Mouse (Mus musculus): ENCODE results near the gene Med26.

The Med26 gene

DNA sequence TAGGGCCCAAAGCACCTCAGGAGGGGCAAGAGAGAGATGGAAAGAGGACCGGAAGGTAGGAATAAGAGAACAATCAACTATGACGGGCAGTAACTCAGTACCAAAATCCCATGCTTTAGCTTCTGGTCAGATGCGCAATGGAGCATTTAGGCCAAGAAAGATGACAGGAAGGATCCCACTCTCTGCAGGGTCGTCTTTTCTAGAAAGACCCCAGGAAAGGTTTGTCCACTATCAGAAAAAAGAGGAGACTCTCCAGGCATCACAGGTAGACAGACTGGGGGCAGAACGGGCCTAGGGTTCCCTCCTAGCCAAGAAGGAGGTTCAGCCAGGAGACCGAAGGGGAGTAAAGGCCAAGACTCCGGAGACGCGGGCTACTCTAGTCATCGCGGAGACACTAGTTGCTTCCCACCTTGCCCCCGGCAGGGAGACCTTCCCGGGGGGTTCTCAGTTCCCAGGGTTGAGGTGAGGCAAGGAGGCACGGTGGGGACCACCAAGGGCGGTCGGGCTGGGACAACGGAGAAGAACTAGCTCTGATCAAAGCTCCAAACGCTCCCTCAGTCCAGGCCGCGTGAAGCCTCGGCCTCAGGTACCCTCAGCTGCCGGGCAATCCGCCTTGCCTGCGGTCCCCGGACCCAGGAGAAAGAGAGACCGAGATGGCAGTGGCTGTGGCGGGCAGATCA is 808 bp downstream of the Med26 start:
- no peak for DNase-seq

- no peak for DNase-seq
Measured at GRCm38 (mm10) chr8:72539234-72539633, 8.8 kb downstream of the Med26 start.

DNA sequence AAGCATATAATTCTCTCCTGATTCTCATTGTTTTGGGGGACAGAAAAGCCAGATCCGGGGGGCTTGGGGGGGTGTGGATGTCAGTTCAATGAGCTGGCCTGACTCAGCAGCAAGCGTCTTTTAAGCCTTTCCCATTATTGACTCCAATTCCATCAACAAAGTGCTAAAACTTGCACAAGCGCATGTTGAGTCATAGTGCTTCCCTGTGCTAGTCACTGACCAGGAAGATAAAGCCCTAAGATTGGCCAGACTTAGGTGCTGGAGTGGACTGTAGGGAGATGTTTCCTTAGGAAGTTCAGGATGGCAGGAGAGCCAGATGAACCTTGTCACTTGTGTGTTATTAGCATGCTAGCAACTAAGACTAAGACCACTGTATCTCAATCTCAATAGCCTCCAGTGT is 13.2 kb downstream of the Med26 start:
- DNase-seq: no peak

GRCm38 (mm10) chr8:72532103-72532502 is 16.0 kb downstream of the Med26 start:
- DNase-seq: no peak

DNA sequence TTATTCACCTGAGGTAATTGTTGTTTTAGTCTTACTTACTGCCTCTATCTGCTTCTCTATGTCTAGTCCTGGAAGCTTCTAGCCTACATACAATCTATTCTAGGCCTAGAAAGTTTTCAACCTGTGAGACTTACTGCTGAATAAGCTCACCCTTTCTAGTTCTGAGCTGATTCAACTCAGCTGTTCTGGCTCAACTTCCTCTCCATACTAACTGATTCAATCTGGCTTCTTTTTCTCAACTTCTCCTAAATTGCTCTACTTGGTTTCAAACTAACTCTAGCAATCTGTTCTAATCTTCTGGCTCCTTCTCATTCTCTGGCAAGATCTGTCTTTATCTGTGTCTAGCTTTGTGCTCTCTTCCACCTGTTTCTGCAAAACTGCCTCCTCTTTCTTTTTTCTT is 26.2 kb downstream of the Med26 start:
- no peak for DNase-seq

DNA sequence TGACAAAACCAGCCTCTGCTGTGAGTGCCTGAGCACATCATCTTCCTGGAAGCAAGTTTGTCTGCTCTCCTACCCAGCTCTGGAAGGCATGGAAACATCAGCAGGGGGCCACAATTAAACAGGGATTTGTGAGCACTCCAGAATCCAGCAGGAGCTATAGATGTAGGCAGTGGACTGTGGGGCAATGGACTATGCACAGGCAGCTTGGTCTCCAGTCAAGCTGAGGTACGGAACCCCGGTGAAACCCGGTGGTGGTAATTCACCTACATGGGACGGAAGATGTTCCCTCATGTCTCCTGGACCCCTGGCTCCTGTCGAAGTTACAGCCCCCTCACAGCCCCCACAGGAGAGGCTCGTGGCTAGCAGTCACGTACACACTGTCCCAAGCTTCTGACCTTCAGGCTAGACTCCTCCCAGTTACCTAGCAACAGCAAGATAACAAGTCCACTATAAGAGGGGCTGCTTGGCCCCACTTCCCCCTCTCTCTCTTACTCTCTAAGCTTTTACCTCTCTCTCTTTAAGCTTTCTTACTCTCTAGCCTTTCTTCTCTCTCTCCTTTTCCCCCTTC is 30.6 kb downstream of the Med26 start:
- DNase-seq: no peak

DNA sequence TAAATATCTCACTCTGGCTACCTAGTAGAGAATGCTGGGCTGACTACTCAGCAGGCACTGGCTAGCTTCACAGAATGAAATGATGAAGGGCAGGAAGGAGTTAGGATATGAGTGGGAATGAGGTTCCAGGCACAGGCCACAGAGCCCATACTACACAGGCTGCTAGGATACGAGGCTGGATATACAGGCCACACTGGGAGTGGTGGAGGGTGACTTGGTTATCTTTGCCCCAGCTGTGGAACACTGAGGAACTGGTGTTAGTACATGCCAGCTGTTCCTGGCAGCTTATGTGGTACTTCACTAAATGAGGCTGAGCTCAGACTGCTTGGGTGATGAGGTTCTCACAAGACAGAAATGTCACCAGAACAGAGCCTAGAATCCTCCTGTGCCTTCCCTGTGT is 34.9 kb downstream of the Med26 start:
- no peak for DNase-seq

DNA sequence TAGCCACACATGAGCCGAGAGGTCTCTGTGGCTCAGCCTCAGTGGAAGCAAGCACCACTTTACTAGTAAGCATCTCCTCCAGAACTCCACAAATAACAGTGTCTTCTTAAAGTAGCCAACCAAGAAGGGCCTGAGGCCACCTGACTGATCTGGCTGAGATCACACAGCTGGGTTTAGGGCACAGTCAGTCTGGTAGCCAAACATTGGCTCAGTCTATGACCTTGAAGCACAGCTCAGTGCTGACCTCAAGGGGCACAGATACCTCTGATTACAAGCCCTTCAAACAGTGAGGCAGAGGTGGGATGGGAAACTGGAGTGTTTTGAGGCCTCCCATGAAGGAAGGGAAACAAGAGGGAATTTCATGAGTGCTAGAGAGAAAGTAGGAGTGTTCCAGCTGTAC is 35.4 kb downstream of the Med26 start:
- no peak for DNase-seq

- DNase-seq: no peak
Measured at GRCm38 (mm10) chr8:72507505-72507904, 40.6 kb downstream of the Med26 start.

GRCm38 (mm10) chr8:72504637-72505314 is 43.3 kb downstream of the Med26 start:
- DNase-seq: no peak

GRCm38 (mm10) chr8:72504137-72504536 is 43.9 kb downstream of the Med26 start:
- DNase-seq: peak; percentile 71

- DNase-seq: no peak
Measured at GRCm38 (mm10) chr8:72500521-72500931, 47.5 kb downstream of the Med26 start.

DNA sequence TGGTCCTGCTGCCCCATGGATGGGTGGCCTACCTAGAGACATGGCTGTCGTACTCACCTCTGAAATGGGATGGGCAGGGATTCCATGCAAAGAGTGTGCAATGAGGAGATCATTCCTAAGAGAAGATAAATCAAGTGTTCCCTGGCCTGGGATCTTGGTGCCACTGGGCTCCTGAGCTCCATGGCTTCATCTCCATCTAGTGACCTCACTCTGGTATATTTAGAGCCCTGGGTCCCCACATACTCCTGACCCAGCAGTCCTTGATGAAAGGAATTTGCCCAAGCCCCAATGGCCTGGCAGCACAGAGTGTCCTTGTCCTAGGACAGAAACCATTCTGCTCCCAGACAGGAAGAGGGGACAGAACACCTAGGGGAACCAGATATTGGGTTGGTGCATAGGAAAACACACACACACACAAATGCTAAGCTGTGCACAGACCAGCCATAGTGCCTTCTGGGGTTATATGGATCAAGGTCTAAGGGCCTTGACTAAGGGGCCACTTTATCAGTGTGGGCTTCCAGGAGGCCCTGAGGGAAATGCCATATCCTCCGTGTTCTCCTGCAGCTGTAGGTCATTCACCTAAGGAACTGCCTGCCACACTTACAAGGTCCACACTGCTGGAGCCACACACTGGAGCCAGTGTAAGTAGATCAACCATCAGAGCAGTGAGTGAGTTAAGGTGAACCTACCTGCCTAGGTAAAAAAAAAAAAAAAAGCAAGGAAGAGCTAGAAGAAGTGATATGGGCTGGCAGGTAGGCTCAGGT is 48.4 kb downstream of the Med26 start:
- DNase-seq: no peak

- no peak for DNase-seq
Measured at GRCm38 (mm10) chr8:72498527-72498926, 49.5 kb downstream of the Med26 start.

- no peak for DNase-seq
Measured at GRCm38 (mm10) chr8:72497911-72498310, 50.2 kb downstream of the Med26 start.

DNA sequence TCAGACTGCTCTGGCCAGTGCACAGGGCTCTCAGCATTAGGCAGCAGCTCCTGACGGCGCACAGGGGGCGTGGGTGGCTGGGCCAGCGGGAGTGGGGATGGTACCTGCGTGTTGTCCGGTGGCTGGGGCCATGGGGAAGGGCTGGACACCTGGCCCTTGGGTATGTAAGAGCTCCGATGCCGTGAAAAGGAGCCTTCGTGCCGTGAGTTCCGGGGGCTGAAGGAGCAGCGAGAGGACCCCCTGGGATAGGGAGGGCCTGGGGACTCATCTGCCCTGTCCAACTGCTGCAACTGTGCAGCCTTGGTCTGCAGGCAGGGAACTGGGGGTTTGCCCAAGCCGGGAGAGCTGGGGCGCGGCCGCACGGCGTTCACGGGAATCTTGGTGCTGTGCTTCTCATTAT is 51.9 kb downstream of the Med26 start:
- no peak for DNase-seq

- no peak for DNase-seq
Measured at GRCm38 (mm10) chr8:72495411-72496111, 52.5 kb downstream of the Med26 start.

GRCm38 (mm10) chr8:72493381-72493780 is 54.7 kb downstream of the Med26 start:
- DNase-seq: no peak

GRCm38 (mm10) chr8:72492622-72493081 is 55.4 kb downstream of the Med26 start:
- DNase-seq: peak; percentile 99

GRCm38 (mm10) chr8:72491680-72492621 is 56.1 kb downstream of the Med26 start, which contains the start of gene Slc35e1:
Gene Slc35e1 (minus strand): TSS chr8:72492614.
- peak; percentile 66 for DNase-seq

GRCm38 (mm10) chr8:72491017-72491416 is 57.1 kb downstream of the Med26 start:
- no peak for DNase-seq

DNA sequence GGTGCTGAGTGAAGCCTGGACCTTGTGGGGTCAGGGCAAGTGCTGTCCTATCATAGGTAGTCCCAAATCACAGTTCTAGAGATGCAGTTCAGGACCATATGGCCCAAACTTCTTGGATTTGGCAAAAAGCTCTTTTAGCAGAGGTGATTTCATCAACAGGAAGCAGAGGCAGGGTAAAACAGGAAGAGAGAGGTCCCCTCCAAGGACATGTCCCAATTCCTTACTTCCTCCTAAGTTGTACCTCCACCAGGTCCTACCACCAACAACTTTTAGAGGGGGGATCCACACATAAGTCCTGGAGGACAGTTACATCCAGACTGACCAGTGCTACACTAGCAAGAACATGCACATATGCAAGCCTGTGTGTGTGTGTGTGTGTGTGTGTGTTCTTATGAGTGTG is 61.1 kb downstream of the Med26 start:
- no peak for DNase-seq
